Mouse (Mus musculus): ENCODE measurements around the gene C1s1.
"Not testable (repeated sequence)": the region's sequence is repeated elsewhere in the genome, so short reads cannot be mapped to it uniquely, and the experiment has no call there.

DNA sequence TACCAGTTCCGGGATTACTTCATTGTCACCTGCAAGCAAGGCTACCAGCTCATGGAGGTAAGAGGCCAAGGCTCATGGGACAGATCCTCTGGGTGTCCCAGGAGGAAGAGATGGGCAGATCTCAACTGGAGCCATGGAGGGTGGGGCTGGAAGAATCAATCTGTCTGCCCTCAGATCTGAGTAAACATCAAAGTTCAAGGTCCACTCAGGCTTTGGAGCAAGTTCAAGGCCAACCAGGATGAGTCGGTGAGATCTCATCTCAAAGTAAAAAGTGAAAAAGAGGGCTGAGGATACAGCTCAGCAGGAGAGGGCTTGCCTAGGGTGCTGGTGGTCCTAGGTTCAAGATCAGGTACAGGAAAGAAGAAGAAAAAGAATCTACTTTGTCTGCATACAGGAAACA lies 19.5 kb upstream of the C1s1 start:
- TF ChIP-seq CTCF, POLR2A (IDR thresholded peaks at IDR 0.05; ENCODE audit: insufficient read depth, low read depth, low read length): not testable (repeated sequence)

Data from olfactory bulb, adult 2 months (tissue).